Mouse (Mus musculus) forebrain, postnatal 0 days (tissue): Measurements from ENCODE around the gene Zfp286. TPM values are rescaled to one million over a fixed set of nuclear protein-coding genes. Genes with fewer than 3 reads are reported as not detected.

ENCODE experiments used
- ATAC-seq: fragments of 200-750 bp; cut with Nextera tagmentation; 2 replicates; pipeline ENCODE4 v1.8.0; 2017; ENCODE audit warnings: mild to moderate bottlenecking, moderate library complexity
- DNase-seq: peaks from one replicate; pipeline ENCODE4 v3.0.0-alpha.2; 2015
- H3K27ac ChIP-seq: fragments of 300-500 bp; sonication (generic); 2 replicates; pipeline ENCODE4 v1.5.1; 2014; ENCODE audit warnings: low read depth, mild to moderate bottlenecking, antibody characterized with exemption, low read length, moderate library complexity, mixed read lengths
- H3K27me3 ChIP-seq: fragments of 300-500 bp; sonication (generic); 2 replicates; pipeline ENCODE4 v1.6.1; 2014; ENCODE audit warnings: mild to moderate bottlenecking, low read length, mixed read lengths; ENCODE audit not compliant: insufficient read depth
- H3K36me3 ChIP-seq: fragments of 300-500 bp; sonication (generic); 2 replicates; pipeline ENCODE4 v1.6.1; 2014; ENCODE audit warnings: mild to moderate bottlenecking, moderate library complexity; ENCODE audit not compliant: insufficient read depth
- H3K4me1 ChIP-seq: fragments of 300-500 bp; sonication (generic); 2 replicates; pipeline ENCODE4 v1.6.1; 2014; ENCODE audit warnings: antibody characterized with exemption; ENCODE audit not compliant: insufficient read depth
- H3K4me2 ChIP-seq: fragments of 300-500 bp; sonication (generic); 2 replicates; pipeline ENCODE4 v1.6.1; 2014; ENCODE audit warnings: low read depth, mild to moderate bottlenecking, moderate library complexity
- H3K4me3 ChIP-seq: fragments of 300-500 bp; sonication (generic); 2 replicates; pipeline ENCODE4 v1.5.1; 2014; ENCODE audit warnings: low read depth, low read length, mixed read lengths
- H3K9ac ChIP-seq: fragments of 300-500 bp; sonication (generic); 2 replicates; pipeline ENCODE4 v1.6.1; 2014; ENCODE audit warnings: mild to moderate bottlenecking
- H3K9me3 ChIP-seq: fragments of 300-500 bp; sonication (generic); 2 replicates; pipeline ENCODE4 v1.6.1; 2016; ENCODE audit warnings: low read length
- CTCF ChIP-seq: sonication (generic); IDR thresholded peaks from 2 replicates; pipeline ENCODE4 v1.5.1; 2016; ENCODE audit warnings: antibody characterized with exemption, control low read depth, low read depth
- WGBS: fragments of 180-500 bp; shearing (Covaris S2); extraction: QIAGEN DNeasy Blood & Tissue Kit; methylation state at CpG from one replicate; pipeline ENCODE4 v1.1.7; 2014; 5-methylcytosine and 5-hydroxymethylcytosine counted together
- polyA plus RNA-seq: library from polyadenylated mRNA; unstranded; fragments of >200 nt; fragmentation: Nextera tagmentation; extraction: Ambion mirVana; gene quantifications from 2 replicates; pipeline ENCODE4 v1.2.1, GENCODE M21; 2015
- total RNA-seq: library from RNA; depleted of rRNA; stranded (reverse); fragments of >200 nt; gene quantifications from 2 replicates; pipeline ENCODE4 v1.2.3, GENCODE M21; 2014

Gene Zfp286
- total and polyA plus RNA-seq, 2 experiments from 2014 or later, result 19.1 to 24.6 TPM

DNA sequence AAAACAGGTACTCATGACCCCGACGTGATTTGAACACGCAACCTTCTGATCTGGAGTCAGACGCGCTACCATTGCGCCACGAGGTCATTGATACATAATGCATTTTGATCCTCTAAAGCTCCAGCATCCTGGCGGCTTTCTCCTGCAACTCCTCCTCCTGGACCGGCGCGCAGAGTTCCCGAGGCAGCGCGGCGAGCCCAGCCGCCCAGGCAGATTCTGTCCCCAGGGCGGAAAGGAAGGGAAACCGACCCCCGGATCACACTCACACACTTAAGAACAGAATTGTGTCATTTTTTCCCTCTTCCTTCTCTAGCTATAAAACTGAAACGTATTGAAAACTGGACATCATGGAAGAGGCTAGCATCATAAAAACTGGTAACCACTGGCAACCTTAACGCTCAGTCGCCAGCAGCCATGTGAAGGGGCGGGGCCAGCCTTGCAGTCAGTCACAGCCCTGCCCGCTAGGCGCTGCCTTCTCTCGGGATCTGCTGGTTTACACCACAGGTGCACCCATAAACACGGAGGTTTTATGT lies 43.2 kb downstream of the Zfp286 start:
- Histone ChIP-seq H3K4me1 (no peaks in the 10 kb centered on the region), H3K27me3 (peaks cover 4% of the 10 kb centered on the region; the same call in 1 of the 2 replicates), H3K4me3 (peak overlapping the region; percentile 42), H3K4me2 (peak overlapping the region; percentile 55), H3K9me3 (no peaks in the 10 kb centered on the region), H3K36me3 (no peaks in the 10 kb centered on the region), H3K9ac (peak overlapping the region; percentile 26; the same call in 1 of the 2 replicates), H3K27ac (0 out of 2 replicates have a peak overlapping the region, but pooled peaks have one; percentile 36)
- DNase-seq, result peak; percentile 77
- TF ChIP-seq CTCF, result peak; percentile 50
- peak; percentile 89 for ATAC-seq
- 1% methylated on average over 27 of the region's 27 CpGs for WGBS

DNA sequence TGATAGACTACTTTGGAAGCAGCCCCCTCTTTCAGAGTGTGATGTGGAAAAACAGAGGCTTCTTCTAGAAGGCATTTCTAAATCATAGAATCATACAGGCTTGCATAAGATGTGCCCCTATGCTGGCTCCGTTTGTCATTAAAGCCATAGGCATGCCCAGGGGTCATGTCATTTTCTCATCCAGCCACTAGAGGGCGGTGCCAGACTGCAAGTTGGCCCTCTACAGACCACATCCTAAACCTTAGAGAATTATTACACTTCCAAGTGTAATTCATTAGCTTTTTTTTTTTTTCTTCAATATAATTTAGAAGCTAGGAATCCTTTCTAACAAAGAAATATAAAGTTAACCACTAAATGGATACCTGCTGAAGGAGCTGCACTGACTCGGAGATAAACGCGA lies 45.2 kb downstream of the Zfp286 start:
- no peak overlapping the region for H3K9ac ChIP-seq
- no peak overlapping the region for H3K27ac ChIP-seq
- DNase-seq, result peak; percentile 80
- no peaks in the 10 kb centered on the region for H3K9me3 ChIP-seq
- H3K27me3 ChIP-seq, result peaks cover 4% of the 10 kb centered on the region; the same call in 1 of the 2 replicates
- peak; percentile 90 for TF ChIP-seq CTCF
- H3K4me2 ChIP-seq, result no peak overlapping the region
- H3K4me1 ChIP-seq, result no peaks in the 10 kb centered on the region
- no peaks in the 10 kb centered on the region for H3K36me3 ChIP-seq
- WGBS, result 47% methylated on average over 5 of the region's 5 CpGs
- H3K4me3 ChIP-seq, result no peak overlapping the region
- ATAC-seq, result peak; percentile 71

DNA sequence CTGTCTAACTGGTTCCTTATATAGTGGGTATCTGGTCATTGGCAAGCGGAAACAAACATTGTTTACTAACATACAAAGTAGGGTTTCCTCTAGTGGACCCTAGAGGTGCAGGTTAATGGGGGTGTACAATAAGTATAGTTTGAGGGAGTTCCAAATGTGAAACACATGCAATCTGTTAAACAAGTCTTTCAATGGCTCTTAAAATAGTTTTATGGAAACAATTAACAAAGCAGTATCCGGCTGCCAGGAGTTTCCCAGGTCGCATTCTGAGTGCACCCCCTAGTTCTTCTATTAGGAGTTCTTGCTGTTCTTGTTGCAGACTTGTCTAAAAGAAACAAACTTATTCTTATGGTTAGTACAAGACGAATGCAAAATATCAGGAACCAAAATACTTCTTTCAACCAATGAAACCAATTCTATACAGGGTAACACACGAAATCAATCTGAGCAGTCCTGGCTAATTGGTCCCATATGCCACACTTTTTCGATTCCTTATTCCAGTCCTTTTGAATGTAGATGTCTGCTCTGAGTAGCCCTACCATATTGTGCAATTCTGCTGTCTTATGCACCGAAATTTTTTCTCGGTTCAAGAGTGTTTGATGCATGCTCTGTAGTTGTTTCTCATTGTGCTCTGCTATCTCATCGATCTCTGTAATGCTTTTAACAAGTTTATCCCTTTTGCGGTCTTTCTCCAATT lies 46.9 kb downstream of the Zfp286 start:
- no peaks in the 10 kb centered on the region for H3K36me3 ChIP-seq
- no peaks in the 10 kb centered on the region for H3K9me3 ChIP-seq
- no peak overlapping the region for H3K27ac ChIP-seq
- DNase-seq, result no peak
- H3K27me3 ChIP-seq, result peaks cover 4% of the 10 kb centered on the region; the same call in 1 of the 2 replicates
- no peak overlapping the region for H3K4me2 ChIP-seq
- TF ChIP-seq CTCF, result no peak
- WGBS, result 76% methylated on average over 10 of the region's 10 CpGs
- ATAC-seq, result no peak
- no peaks in the 10 kb centered on the region for H3K4me1 ChIP-seq
- H3K4me3 ChIP-seq, result no peak overlapping the region
- H3K9ac ChIP-seq, result no peak overlapping the region

DNA sequence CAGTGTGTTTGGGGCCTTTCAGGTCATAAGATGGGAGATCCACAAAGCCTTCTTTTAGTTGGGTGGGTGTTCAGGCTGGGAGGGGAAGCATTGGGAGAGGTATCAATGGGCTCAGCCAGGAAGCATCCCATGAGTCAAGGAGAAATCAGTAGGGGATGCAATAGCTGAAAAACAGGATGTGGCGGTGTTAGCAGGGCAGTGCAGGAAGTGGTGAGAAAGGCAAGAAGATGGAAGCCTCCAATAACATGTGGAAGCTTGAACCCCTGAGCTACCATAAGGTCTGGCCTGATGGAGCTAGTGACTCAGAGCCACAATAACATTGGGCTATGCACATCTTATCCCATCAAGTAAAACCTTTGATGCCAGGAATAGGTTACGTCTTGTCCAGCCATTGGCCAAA lies 48.1 kb downstream of the Zfp286 start:
- DNase-seq, result no peak
- 88% methylated on average over 2 of the region's 2 CpGs for WGBS
- ATAC-seq, result no peak
- H3K4me3 ChIP-seq, result no peak overlapping the region
- no peaks in the 10 kb centered on the region for H3K36me3 ChIP-seq
- no peak overlapping the region for H3K27ac ChIP-seq
- peaks cover 4% of the 10 kb centered on the region; the same call in 1 of the 2 replicates for H3K27me3 ChIP-seq
- H3K4me2 ChIP-seq, result no peak overlapping the region
- no peak for TF ChIP-seq CTCF
- no peak overlapping the region for H3K9ac ChIP-seq
- H3K4me1 ChIP-seq, result no peaks in the 10 kb centered on the region
- no peaks in the 10 kb centered on the region for H3K9me3 ChIP-seq

DNA sequence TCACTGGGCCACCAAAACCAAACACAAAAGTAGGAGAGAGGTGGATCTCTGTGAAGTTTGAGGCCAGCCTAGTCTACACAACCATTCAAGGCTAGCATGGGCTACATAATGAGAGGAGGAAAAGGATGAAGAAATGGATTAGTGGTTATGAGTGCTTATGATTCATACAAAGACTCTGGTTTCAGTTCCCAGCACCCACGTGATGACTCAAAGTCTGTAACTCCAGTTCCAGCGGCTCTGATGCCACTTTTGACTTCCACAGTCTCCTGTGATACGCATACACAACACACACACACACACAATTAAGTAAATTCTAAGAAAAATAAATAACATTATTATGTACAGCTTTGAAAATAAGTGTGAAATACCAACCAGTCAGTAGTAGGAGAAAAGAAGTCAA lies 56.6 kb downstream of the Zfp286 start:
- WGBS, result 87% methylated on average over 3 of the region's 3 CpGs
- no peak for ATAC-seq

DNA sequence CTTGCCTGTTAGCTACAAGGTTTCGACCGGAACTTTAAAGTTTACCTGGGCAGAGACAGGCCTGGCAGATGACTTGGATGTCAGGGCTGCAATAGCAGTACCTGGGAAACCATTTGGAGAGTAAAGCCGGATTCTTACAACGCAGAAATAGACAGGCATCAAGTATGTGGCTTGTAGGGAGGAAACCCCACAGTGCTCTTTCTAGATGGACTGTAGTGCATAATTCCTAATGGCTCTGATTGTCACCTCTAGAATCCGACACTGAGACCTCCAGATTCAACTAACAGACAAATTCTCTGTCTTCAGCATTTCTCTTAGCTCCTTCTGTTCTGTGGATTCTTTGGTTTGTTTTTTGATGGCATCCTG lies 57.3 kb downstream of the Zfp286 start:
- H3K27me3 ChIP-seq, result no peaks in the 10 kb centered on the region
- H3K9ac ChIP-seq, result peak overlapping the region; percentile 98
- no peaks in the 10 kb centered on the region for H3K9me3 ChIP-seq
- TF ChIP-seq CTCF, result no peak
- WGBS, result 4% methylated on average over 5 of the region's 5 CpGs
- peak overlapping the region; percentile 98 for H3K4me3 ChIP-seq
- DNase-seq, result no peak
- peak overlapping the region; percentile 93; the same call in 1 of the 2 replicates for H3K27ac ChIP-seq
- peaks cover 15% of the 10 kb centered on the region; the same call in 1 of the 2 replicates for H3K36me3 ChIP-seq
- H3K4me1 ChIP-seq, result peaks cover 13% of the 10 kb centered on the region; the same call in 1 of the 2 replicates
- ATAC-seq, result peak; percentile 35
- H3K4me2 ChIP-seq, result peak overlapping the region; percentile 55

More for the DNA sequence above, 56.6 kb downstream of the Zfp286 start:
- H3K27ac ChIP-seq, result no peak overlapping the region
- no peaks in the 10 kb centered on the region for H3K9me3 ChIP-seq
- H3K4me2 ChIP-seq, result no peak overlapping the region
- H3K4me1 ChIP-seq, result peaks cover 13% of the 10 kb centered on the region; the same call in 1 of the 2 replicates
- no peak overlapping the region for H3K4me3 ChIP-seq
- no peak for DNase-seq
- H3K36me3 ChIP-seq, result peaks cover 9% of the 10 kb centered on the region; the same call in 1 of the 2 replicates
- no peaks in the 10 kb centered on the region for H3K27me3 ChIP-seq
- no peak overlapping the region for H3K9ac ChIP-seq
- TF ChIP-seq CTCF, result no peak
